Mouse (Mus musculus): ENCODE measurements around the gene Zfp341.

Zfp341 gene

DNA sequence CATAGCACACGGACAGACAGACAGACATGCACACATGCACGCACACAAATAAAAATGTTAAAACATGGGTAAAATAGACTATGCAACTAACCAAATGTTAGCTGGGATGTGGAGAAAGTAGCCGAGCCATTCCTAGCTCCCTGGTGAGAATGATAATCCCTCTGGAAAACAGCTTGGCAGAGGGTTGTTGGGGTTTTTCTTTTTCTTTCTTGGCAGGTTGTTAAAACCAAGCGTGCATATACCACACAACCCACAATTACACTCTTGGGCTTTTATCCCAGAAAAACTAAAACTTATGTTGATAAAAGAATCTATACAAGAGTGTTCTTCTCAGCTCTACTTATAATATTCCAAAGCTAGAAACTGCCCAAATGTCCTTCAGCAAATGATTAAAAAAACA is 24.0 kb upstream of the Zfp341 start:
- no peak for DNase-seq

- DNase-seq = no peak
These were observed 21.9 kb upstream of the Zfp341 start for GRCm38 (mm10) chr2:154591239-154591638.

- DNase-seq = peak; percentile 58
These were observed 20.1 kb upstream of the Zfp341 start for GRCm38 (mm10) chr2:154593025-154593424.

DNA sequence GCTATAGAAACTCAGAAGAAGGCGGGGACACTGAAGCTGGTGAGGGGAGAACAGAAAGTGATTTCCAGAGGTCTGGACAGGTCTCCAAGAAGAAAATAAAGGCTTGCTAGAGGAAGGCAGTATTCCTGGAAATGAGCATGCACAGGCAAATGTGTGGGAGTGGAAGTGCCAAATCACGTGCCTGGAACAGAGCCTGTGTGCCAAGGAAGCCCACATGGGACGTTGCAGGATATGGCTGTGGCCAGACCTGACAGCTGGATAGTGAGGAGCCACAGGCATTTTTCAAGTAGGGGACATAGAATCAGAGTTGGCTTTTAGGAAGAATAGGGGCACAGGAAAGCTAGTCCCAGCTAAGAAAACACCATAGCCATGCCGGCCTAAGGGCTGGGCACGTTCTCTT is 17.3 kb upstream of the Zfp341 start:
- no peak for DNase-seq

DNA sequence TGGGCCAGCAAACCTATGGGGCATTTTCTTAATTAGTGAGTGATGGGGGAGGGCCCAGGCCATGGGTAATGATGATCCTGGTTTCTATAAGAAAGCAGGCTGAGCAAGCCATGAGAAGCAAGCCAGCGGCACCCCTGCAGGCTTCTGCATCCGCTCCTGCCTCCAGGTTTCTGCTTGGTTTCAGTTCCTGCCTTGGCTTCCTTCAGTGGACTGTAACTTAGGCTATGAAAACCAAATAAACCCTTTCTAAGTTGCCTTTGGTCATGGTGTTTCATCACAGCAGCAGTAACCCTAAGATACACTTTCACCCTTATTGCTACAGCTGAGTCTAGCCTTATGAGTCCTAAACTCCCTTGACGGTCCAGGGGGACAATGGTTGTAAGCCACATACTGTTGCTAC is 15.7 kb upstream of the Zfp341 start:
- DNase-seq = no peak

GRCm38 (mm10) chr2:154600586-154600985 is 12.5 kb upstream of the Zfp341 start:
- peak; percentile 42 for DNase-seq

DNA sequence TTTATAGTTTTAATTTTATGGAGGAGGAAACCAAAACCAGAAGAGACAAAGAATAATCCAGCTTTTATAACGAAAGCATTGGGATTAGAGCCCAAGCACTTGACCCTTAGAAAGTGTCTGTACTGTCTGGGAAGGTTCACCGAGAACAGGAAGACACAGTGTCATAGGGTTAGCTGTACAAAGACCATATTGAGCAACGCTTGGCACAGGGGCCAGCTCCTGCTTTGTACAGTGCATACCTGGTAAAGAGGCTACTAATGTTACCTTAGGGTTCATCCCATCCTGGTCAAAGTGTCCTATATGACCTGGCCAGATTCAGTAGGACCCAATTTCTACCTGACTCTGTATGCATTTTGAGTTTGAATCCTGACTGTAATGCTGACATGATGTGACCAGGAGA is 11.8 kb upstream of the Zfp341 start:
- DNase-seq = peak; percentile 84

GRCm38 (mm10) chr2:154603007-154603637 is 10.0 kb upstream of the Zfp341 start:
- DNase-seq = peak; percentile 79

DNA sequence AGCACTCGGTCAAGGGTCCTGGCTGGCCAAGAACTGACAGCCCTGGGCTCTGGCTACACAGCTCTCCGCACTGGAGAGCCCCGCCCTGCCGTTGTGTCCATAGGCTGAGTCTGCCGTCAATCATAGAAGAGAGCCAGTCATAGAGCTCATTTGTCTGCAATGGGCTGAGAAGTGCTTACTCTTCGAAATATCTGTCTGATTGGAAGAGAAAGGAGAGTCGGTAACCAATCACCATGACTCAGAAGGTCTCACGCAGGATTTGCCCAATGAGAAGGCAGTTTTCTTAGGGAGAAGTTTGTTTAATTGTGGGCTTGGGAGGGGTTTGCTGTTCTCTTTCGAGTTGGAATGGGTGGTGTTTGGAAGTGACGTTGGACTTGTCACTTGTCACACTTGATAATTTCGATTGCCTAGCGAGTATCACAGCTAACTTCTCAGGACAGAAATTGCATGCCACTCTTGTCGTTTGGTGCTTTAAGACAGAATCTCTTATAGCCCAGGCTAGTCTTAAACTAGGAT is 9.4 kb upstream of the Zfp341 start, which contains the start of gene Pxmp4:
TSS of gene Pxmp4 (minus strand) at position 71 of the 516 bp plus-strand sequence.
- DNase-seq = peak; percentile 100

- DNase-seq = no peak
These were observed 8.9 kb upstream of the Zfp341 start for GRCm38 (mm10) chr2:154604156-154604555.

GRCm38 (mm10) chr2:154606965-154607364 is 6.1 kb upstream of the Zfp341 start:
- no peak for DNase-seq

GRCm38 (mm10) chr2:154609050-154609767 is 3.9 kb upstream of the Zfp341 start:
- no peak for DNase-seq

GRCm38 (mm10) chr2:154614841-154615576 is 1.9 kb downstream of the Zfp341 start:
- DNase-seq = no peak

GRCm38 (mm10) chr2:154615674-154616073 is 2.6 kb downstream of the Zfp341 start:
- DNase-seq = no peak

- DNase-seq = no peak
These were observed 4.0 kb downstream of the Zfp341 start for GRCm38 (mm10) chr2:154617061-154617460.

- DNase-seq = peak; percentile 53
These were observed 8.6 kb downstream of the Zfp341 start for GRCm38 (mm10) chr2:154621684-154622083.

GRCm38 (mm10) chr2:154624137-154624536 is 11.0 kb downstream of the Zfp341 start:
- no peak for DNase-seq

DNA sequence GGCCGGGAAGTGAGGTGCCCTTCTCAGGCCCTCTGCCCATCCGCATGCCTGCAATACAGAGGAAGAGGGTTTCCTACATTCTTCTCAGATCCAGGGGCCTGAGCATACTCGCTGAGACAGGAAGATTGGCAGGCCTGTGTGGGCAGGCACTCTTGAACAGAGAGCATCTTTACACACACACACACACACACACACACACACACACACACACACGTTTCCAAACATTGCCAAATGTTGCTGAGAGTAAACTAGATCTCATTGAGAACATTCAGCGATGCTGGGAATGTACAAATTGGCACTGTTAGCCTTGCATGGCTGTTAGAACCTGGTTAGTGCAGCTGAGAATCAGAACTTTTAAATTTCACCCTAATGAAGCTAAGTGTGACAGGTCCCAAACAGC is 17.4 kb downstream of the Zfp341 start:
- DNase-seq = no peak

DNA sequence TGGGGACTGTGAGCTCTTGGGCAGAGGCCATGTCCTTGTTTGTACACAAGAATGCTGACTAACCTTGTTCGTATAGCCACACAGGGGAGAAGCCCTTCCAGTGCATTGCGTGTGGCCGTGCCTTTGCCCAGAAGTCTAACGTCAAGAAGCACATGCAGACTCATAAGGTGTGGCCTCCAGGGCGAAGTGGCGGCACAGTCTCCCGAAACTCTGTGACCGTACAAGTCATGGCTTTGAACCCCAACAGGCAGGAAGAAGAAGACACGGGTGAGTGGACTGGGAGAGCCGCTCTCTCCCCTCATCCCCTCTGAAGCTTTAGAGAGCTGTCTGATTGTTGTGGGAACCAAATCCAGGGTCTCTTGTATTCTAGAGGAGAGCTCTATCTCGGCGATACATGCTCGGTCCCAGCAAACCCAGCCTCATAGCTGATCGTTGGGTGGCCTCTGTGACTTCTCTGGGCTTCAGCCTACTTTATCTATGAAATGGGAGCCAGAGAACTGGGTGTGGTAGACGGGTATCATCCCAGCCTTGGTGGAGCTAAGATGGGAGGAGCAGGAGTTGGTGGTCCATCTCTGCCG is 19.2 kb downstream of the Zfp341 start:
- DNase-seq = no peak

GRCm38 (mm10) chr2:154633039-154633742 is 20.1 kb downstream of the Zfp341 start:
- no peak for DNase-seq

GRCm38 (mm10) chr2:154633876-154634644 is 21.0 kb downstream of the Zfp341 start:
- no peak for DNase-seq

GRCm38 (mm10) chr2:154635826-154636225 is 22.7 kb downstream of the Zfp341 start:
- no peak for DNase-seq
